Mouse (Mus musculus) ES-Bruce4 (cell line): ENCODE measurements around the gene Hoxa1. TPM values are rescaled to one million over a fixed set of nuclear protein-coding genes. Genes with fewer than 3 reads are reported as not detected.

Experiments used
- H3K27ac ChIP-seq: 2 replicates; pipeline ENCODE4 v1.5.1; 2012; ENCODE audit warnings: low read length, inconsistent platforms; ENCODE audit not compliant: insufficient read depth
- H3K27me3 ChIP-seq: 2 replicates; pipeline ENCODE4 v1.6.1; 2012; ENCODE audit warnings: mild to moderate bottlenecking, low read length, inconsistent platforms; ENCODE audit not compliant: control insufficient read depth, poor library complexity, insufficient read depth, severe bottlenecking
- H3K36me3 ChIP-seq: 2 replicates; pipeline ENCODE4 v1.6.1; 2012; ENCODE audit warnings: inconsistent platforms, mild to moderate bottlenecking, low read length, moderate library complexity; ENCODE audit not compliant: control insufficient read depth, poor library complexity, insufficient read depth, severe bottlenecking
- H3K4me1 ChIP-seq: one replicate; pipeline ENCODE4 v1.8.1; 2011; ENCODE audit warnings: low read length; ENCODE audit not compliant: control insufficient read depth, insufficient read depth
- H3K4me3 ChIP-seq: 2 replicates; pipeline ENCODE4 v1.5.1; 2011; ENCODE audit warnings: low read depth, mild to moderate bottlenecking, low read length
- H3K9ac ChIP-seq: 2 replicates; pipeline ENCODE4 v1.6.1; 2012; ENCODE audit warnings: low read depth, mild to moderate bottlenecking, inconsistent platforms; ENCODE audit not compliant: poor library complexity, severe bottlenecking
- H3K9me3 ChIP-seq: replicated peaks from 2 replicates; pipeline ENCODE4 v1.6.1; 2012; ENCODE audit warnings: mild to moderate bottlenecking, low read length, inconsistent platforms; ENCODE audit not compliant: control insufficient read depth, poor library complexity, insufficient read depth, severe bottlenecking
- CTCF ChIP-seq: IDR thresholded peaks from one replicate; pipeline ENCODE4 v1.8.1; 2011; ENCODE audit warnings: low read depth, low read length
- EP300 ChIP-seq: IDR thresholded peaks from 2 replicates; pipeline ENCODE4 v1.6.1; 2011; ENCODE audit warnings: low read depth, low read length; ENCODE audit not compliant: insufficient read depth
- POLR2A ChIP-seq: IDR thresholded peaks from one replicate; pipeline ENCODE4 v1.8.1; 2011; ENCODE audit warnings: low read length; ENCODE audit not compliant: insufficient read depth
- polyA plus RNA-seq: library from polyadenylated mRNA; stranded (reverse); fragments of >200 nt; gene quantifications from 2 replicates; pipeline ENCODE4 v1.2.4, GENCODE M21; 2011; ENCODE audit warnings: low read depth; ENCODE audit not compliant: missing spikeins, insufficient read depth, insufficient read length

The Hoxa1 gene
- polyA plus RNA-seq, 1 experiment: 2.9 TPM

DNA sequence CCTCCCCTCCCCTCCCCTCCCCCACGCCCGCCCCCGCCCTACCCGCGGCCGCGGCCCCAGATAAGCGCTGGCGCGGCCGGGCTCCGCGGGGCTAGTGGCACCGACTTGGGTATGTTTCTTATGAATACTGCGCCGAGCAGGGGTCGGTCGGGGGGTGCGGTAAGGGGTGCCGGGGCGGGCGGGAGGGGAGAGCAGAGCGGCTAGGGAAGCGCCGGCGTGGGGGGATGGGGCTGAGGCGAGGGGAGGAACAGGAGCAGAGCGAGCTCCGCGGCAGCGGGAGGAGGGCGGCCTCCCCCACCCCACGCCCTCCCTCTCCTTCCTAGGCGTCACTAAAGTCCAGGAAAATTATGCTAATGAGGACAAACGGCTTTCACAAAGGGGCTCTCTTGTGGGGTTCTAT, 17.7 kb upstream of the Hoxa1 start:
- H3K27me3 ChIP-seq: peaks cover 57% of the 10 kb centered on the region
- no peaks in the 10 kb centered on the region for H3K9me3 ChIP-seq
- no peak overlapping the region for H3K27ac ChIP-seq
- TF ChIP-seq CTCF: no peak
- no peak for TF ChIP-seq EP300
- no peak for TF ChIP-seq POLR2A
- H3K36me3 ChIP-seq: no peaks in the 10 kb centered on the region
- peak overlapping the region; percentile 49; the same call in 1 of the 2 replicates for H3K9ac ChIP-seq
- H3K4me1 ChIP-seq: no peaks in the 10 kb centered on the region
- no peak overlapping the region for H3K4me3 ChIP-seq

DNA sequence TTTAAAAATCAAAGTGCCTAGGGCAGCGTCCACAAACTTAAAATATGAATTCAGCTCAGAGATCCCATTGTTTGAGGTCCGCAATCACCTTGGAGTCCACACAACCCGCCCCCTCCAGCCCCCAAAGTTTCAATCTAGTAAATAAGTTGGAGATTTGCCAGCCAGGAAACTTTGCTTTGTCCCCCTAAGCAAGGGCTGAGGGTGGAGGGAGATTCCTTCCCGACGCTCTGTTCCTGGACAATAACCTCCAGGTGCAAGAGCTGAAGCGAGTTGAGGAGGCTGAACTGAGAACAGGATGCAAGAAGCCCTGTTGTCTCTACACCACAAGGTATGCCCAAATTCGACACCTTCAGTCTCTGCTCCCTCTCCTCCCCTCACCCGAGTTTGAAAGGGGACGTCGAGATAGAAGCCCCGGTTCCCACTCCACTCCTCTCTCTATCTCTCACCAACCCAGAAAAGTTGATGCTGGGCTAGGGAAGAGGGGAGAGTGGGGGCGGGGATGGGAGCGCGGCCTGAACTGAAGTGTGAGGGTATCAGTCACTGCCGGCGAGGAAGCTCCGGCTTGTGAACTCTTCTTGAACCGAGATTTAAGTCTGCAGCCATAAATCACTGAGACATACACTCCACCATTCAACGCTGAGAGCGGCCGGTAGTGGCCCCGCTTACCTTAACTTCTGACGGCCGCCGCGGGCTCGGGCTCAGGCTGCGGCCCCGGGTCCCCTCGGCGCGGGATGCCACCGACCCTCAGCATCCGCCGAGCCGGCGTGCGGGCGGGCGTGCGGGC, 17.0 kb upstream of the Hoxa1 start:
- Histone ChIP-seq H3K9ac (peak overlapping the region; percentile 49; the same call in 1 of the 2 replicates), H3K4me1 (no peaks in the 10 kb centered on the region), H3K27me3 (peaks cover 56% of the 10 kb centered on the region), H3K4me3 (peak overlapping the region; percentile 14), H3K36me3 (no peaks in the 10 kb centered on the region), H3K27ac (no peak overlapping the region), H3K9me3 (no peaks in the 10 kb centered on the region)
- no peak for TF ChIP-seq CTCF
- no peak for TF ChIP-seq POLR2A
- no peak for TF ChIP-seq EP300

DNA sequence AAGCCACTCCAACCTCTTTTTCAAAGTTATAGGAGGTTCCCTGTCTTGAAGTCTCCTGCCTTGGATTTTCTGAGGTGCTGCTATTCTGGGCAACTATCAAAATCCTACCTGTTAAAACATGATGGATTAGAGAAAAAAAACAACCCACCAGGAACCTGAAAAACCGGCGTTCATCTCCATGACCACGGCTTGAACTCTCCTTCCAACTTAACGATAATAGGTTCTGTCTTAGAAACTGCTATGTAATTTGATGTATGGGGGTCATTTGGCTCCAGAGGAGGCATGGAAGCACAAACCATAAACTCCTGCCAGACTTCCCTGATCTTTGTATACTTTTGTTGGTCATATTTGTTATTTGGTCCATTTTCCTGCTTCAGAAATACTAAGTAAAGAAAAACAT, 15.5 kb upstream of the Hoxa1 start:
- no peaks in the 10 kb centered on the region for H3K36me3 ChIP-seq
- no peaks in the 10 kb centered on the region for H3K4me1 ChIP-seq
- H3K27ac ChIP-seq: no peak overlapping the region
- no peak overlapping the region for H3K9ac ChIP-seq
- no peaks in the 10 kb centered on the region for H3K9me3 ChIP-seq
- TF ChIP-seq POLR2A (no peak), EP300 (no peak), CTCF (no peak)
- peaks cover 58% of the 10 kb centered on the region for H3K27me3 ChIP-seq
- H3K4me3 ChIP-seq: no peak overlapping the region

DNA sequence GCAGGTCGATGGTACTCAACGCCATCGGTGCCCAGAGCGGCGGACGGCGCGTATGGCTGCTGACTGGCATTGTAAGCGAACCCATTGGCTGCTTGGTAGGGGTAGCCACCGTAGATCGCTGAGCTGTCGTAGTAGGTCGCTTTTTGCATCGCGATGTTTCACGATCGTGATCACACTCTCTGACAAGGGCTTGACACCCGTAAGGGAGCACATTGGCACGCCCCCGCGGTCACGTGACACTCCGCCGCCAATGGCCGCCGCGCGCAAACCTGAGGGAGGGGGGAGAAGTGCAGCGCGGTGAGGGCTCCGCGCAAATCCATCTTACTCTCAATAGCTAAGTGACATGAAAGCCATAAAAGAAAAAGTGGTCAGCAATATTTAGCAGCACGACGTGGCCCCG, 14.4 kb upstream of the Hoxa1 start:
- H3K27ac ChIP-seq: no peak overlapping the region
- H3K9ac ChIP-seq: peak overlapping the region; percentile 28; the same call in 1 of the 2 replicates
- peaks cover 56% of the 10 kb centered on the region for H3K27me3 ChIP-seq
- H3K4me1 ChIP-seq: no peaks in the 10 kb centered on the region
- H3K36me3 ChIP-seq: no peaks in the 10 kb centered on the region
- peak overlapping the region; percentile 70 for H3K4me3 ChIP-seq
- TF ChIP-seq CTCF: no peak
- TF ChIP-seq POLR2A: no peak
- no peak for TF ChIP-seq EP300
- no peaks in the 10 kb centered on the region for H3K9me3 ChIP-seq

DNA sequence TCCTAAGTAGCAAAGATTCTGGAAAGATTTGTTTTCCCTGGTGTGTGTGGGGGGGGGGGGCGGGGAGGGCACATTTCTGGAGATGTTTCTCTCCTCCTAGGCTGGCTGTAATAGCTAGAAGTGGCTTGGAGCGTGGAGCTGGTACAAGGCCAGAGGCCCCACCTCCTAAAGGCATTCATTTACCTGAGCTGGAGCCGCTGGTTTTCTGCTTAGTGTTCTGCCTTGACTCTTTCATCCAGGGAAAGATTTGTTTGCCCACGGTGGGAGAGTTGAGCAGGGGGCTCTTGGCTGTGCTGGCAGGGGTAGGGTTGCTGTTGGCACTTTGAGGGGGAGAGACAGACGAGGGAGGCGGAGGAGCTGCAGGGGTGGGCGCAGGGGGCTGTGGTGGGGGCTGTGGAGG, 13.8 kb upstream of the Hoxa1 start:
- H3K9me3 ChIP-seq: no peaks in the 10 kb centered on the region
- TF ChIP-seq POLR2A (no peak), EP300 (no peak), CTCF (no peak)
- no peak overlapping the region for H3K27ac ChIP-seq
- no peak overlapping the region for H3K4me3 ChIP-seq
- no peaks in the 10 kb centered on the region for H3K36me3 ChIP-seq
- H3K9ac ChIP-seq: peak overlapping the region; percentile 28; the same call in 1 of the 2 replicates
- H3K4me1 ChIP-seq: no peaks in the 10 kb centered on the region
- H3K27me3 ChIP-seq: peaks cover 56% of the 10 kb centered on the region

DNA sequence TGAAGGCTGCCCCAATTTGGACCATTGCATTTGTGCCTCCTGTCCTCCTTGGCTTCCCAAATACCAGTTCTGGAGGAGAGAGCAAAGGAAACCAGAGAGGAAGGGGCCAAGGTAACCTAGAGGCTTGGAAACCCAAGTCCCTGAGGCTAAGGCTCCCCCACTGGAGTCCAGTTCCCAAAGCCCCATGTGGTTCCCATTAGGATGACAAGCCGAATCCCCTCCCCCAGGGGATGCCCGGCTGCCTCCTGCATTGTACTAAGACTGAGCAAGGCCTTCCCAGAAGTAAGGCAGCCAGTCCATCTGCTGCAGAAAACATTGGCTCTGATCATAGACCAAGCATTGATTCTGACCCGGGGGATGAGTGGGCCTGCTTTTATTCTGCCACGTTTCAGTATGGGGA, 13.2 kb upstream of the Hoxa1 start:
- no peaks in the 10 kb centered on the region for H3K36me3 ChIP-seq
- no peaks in the 10 kb centered on the region for H3K4me1 ChIP-seq
- no peak overlapping the region for H3K9ac ChIP-seq
- TF ChIP-seq EP300 (no peak), POLR2A (no peak), CTCF (no peak)
- H3K27me3 ChIP-seq: peaks cover 56% of the 10 kb centered on the region
- no peak overlapping the region for H3K4me3 ChIP-seq
- no peaks in the 10 kb centered on the region for H3K9me3 ChIP-seq
- no peak overlapping the region for H3K27ac ChIP-seq
